Mouse (Mus musculus): ENCODE measurements around the gene Fgfr2. TPM values are rescaled to one million over a fixed set of nuclear protein-coding genes. Genes with fewer than 3 reads are reported as not detected.

Fgfr2 gene
- polyA plus RNA-seq, 1 experiment from 2014 or later = 47.9 TPM

GRCm38 (mm10) chr7:130289428-130289790 lies 2833.7 kb downstream of the Fgfr2 start:
- peaks cover 18% of the 10 kb centered on the region for H3K4me1 ChIP-seq
- 12% methylated on average over 9 of the region's 9 CpGs for WGBS
- peak overlapping the region; percentile 26; the same call in 1 of the 2 replicates for H3K9ac ChIP-seq
- no peak overlapping the region for H3K27ac ChIP-seq
- no peak overlapping the region for H3K4me3 ChIP-seq
- no peaks in the 10 kb centered on the region for H3K9me3 ChIP-seq (replicated peaks)
- no peaks in the 10 kb centered on the region for H3K36me3 ChIP-seq (ENCODE audit: poor library complexity, severe bottlenecking)
- H3K27me3 ChIP-seq = peaks cover 38% of the 10 kb centered on the region
- no peak for ATAC-seq
- peak overlapping the region; percentile 32 for H3K4me2 ChIP-seq

GRCm38 (mm10) chr7:130288719-130289427 lies 2834.3 kb downstream of the Fgfr2 start:
- Histone ChIP-seq H3K27me3 (peaks cover 38% of the 10 kb centered on the region), H3K4me1 (peaks cover 18% of the 10 kb centered on the region), H3K27ac (no peak overlapping the region), H3K9ac (no peak overlapping the region), H3K4me2 (peak overlapping the region; percentile 32; the same call in 1 of the 2 replicates), H3K9me3 (replicated peaks) (no peaks in the 10 kb centered on the region), H3K4me3 (no peak overlapping the region), H3K36me3 (ENCODE audit: poor library complexity, severe bottlenecking) (no peaks in the 10 kb centered on the region)
- ATAC-seq = no peak
- WGBS = 43% methylated on average over 11 of the region's 11 CpGs

- no peaks in the 10 kb centered on the region for H3K36me3 ChIP-seq (ENCODE audit: poor library complexity, severe bottlenecking)
- H3K4me2 ChIP-seq = no peak overlapping the region
- H3K27me3 ChIP-seq = peaks cover 38% of the 10 kb centered on the region
- H3K9me3 ChIP-seq (replicated peaks) = no peaks in the 10 kb centered on the region
- H3K4me3 ChIP-seq = no peak overlapping the region
- no peak overlapping the region for H3K27ac ChIP-seq
- WGBS = 67% methylated on average over 7 of the region's 7 CpGs
- no peak for ATAC-seq
- no peak overlapping the region for H3K9ac ChIP-seq
- H3K4me1 ChIP-seq = peaks cover 23% of the 10 kb centered on the region
Observed at GRCm38 (mm10) chr7:130288248-130288647, 2834.9 kb downstream of the Fgfr2 start.

- H3K9ac ChIP-seq = no peak overlapping the region
- 69% methylated on average over 19 of the region's 19 CpGs for WGBS
- H3K27me3 ChIP-seq = 0 out of 2 replicates have a peak, but pooled peaks cover 16% of the 10 kb centered on the region
- H3K4me1 ChIP-seq = peaks cover 7% of the 10 kb centered on the region
- no peak for ATAC-seq
- H3K4me3 ChIP-seq = no peak overlapping the region
- no peak overlapping the region for H3K27ac ChIP-seq
- H3K36me3 ChIP-seq (ENCODE audit: poor library complexity, severe bottlenecking) = no peaks in the 10 kb centered on the region
- no peaks in the 10 kb centered on the region for H3K9me3 ChIP-seq (replicated peaks)
- no peak overlapping the region for H3K4me2 ChIP-seq
Observed at GRCm38 (mm10) chr7:130278738-130279705, 2844.1 kb downstream of the Fgfr2 start.

GRCm38 (mm10) chr7:130278000-130278737 lies 2845.0 kb downstream of the Fgfr2 start:
- H3K4me2 ChIP-seq = no peak overlapping the region
- no peak overlapping the region for H3K27ac ChIP-seq
- peaks cover 4% of the 10 kb centered on the region for H3K4me1 ChIP-seq
- H3K36me3 ChIP-seq (ENCODE audit: poor library complexity, severe bottlenecking) = no peaks in the 10 kb centered on the region
- no peaks in the 10 kb centered on the region for H3K9me3 ChIP-seq (replicated peaks)
- H3K4me3 ChIP-seq = no peak overlapping the region
- 66% methylated on average over 11 of the region's 11 CpGs for WGBS
- H3K27me3 ChIP-seq = 0 out of 2 replicates have a peak, but pooled peaks cover 16% of the 10 kb centered on the region
- ATAC-seq = no peak
- H3K9ac ChIP-seq = no peak overlapping the region

GRCm38 (mm10) chr7:130273265-130273664 lies 2849.9 kb downstream of the Fgfr2 start:
- H3K27me3 ChIP-seq = peaks cover 19% of the 10 kb centered on the region; the same call in 1 of the 2 replicates
- WGBS = 12% methylated on average over 16 of the region's 16 CpGs
- 0 out of 2 replicates have a peak, but pooled peaks have one; percentile 7 for ATAC-seq

GRCm38 (mm10) chr7:130270807-130271206 lies 2852.3 kb downstream of the Fgfr2 start:
- WGBS = 88% methylated on average over 5 of the region's 5 CpGs
- H3K4me1 ChIP-seq = peaks cover 46% of the 10 kb centered on the region
- H3K27ac ChIP-seq = no peak overlapping the region
- no peaks in the 10 kb centered on the region for H3K36me3 ChIP-seq (ENCODE audit: poor library complexity, severe bottlenecking)
- no peaks in the 10 kb centered on the region for H3K9me3 ChIP-seq (replicated peaks)
- H3K9ac ChIP-seq = no peak overlapping the region
- no peak overlapping the region for H3K4me2 ChIP-seq
- ATAC-seq = no peak
- no peak overlapping the region for H3K4me3 ChIP-seq
- peaks cover 16% of the 10 kb centered on the region; the same call in 1 of the 2 replicates for H3K27me3 ChIP-seq

More at GRCm38 (mm10) chr7:130273265-130273664, 2849.9 kb downstream of the Fgfr2 start:
- Histone ChIP-seq H3K9me3 (replicated peaks) (no peaks in the 10 kb centered on the region), H3K4me2 (no peak overlapping the region), H3K27ac (no peak overlapping the region), H3K4me3 (no peak overlapping the region), H3K4me1 (peaks cover 28% of the 10 kb centered on the region), H3K9ac (no peak overlapping the region), H3K36me3 (ENCODE audit: poor library complexity, severe bottlenecking) (no peaks in the 10 kb centered on the region)

- Histone ChIP-seq H3K4me1 (peaks cover 49% of the 10 kb centered on the region), H3K27ac (peak overlapping the region; percentile 59; the same call in 1 of the 2 replicates), H3K9me3 (replicated peaks) (no peaks in the 10 kb centered on the region), H3K9ac (no peak overlapping the region), H3K4me2 (peak overlapping the region; percentile 28), H3K27me3 (peaks cover 12% of the 10 kb centered on the region; the same call in 1 of the 2 replicates), H3K4me3 (no peak overlapping the region), H3K36me3 (ENCODE audit: poor library complexity, severe bottlenecking) (no peaks in the 10 kb centered on the region)
- ATAC-seq = no peak
- 10% methylated on average over 16 of the region's 16 CpGs for WGBS
Observed at GRCm38 (mm10) chr7:130269124-130269867, 2853.9 kb downstream of the Fgfr2 start.

- no peak overlapping the region for H3K4me3 ChIP-seq
- no peak overlapping the region; the same call in 1 of the 2 replicates for H3K4me2 ChIP-seq
- H3K36me3 ChIP-seq (ENCODE audit: poor library complexity, severe bottlenecking) = no peaks in the 10 kb centered on the region
- H3K27ac ChIP-seq = no peak overlapping the region
- peaks cover 7% of the 10 kb centered on the region; the same call in 1 of the 2 replicates for H3K27me3 ChIP-seq
- no peak overlapping the region for H3K9ac ChIP-seq
- 36% methylated on average over 5 of the region's 5 CpGs for WGBS
- no peak for ATAC-seq
- H3K9me3 ChIP-seq (replicated peaks) = no peaks in the 10 kb centered on the region
- peaks cover 66% of the 10 kb centered on the region for H3K4me1 ChIP-seq
Observed at GRCm38 (mm10) chr7:130267099-130267498, 2856.1 kb downstream of the Fgfr2 start.

- Histone ChIP-seq H3K36me3 (ENCODE audit: poor library complexity, severe bottlenecking) (peaks cover 4% of the 10 kb centered on the region; the same call in 1 of the 2 replicates), H3K9ac (peak overlapping the region; percentile 89), H3K4me1 (peaks cover 76% of the 10 kb centered on the region), H3K4me2 (peak overlapping the region; percentile 77), H3K27ac (peak overlapping the region; percentile 91), H3K4me3 (peak overlapping the region; percentile 80), H3K27me3 (peaks cover 7% of the 10 kb centered on the region), H3K9me3 (replicated peaks) (no peaks in the 10 kb centered on the region)
- peak; percentile 67 for ATAC-seq
- WGBS = under 1% methylated on average over 42 of the region's 52 CpGs
Observed at GRCm38 (mm10) chr7:130266166-130266490, 2857.0 kb downstream of the Fgfr2 start.

Measured in forebrain, embryonic 13.5 days (tissue).